Mouse (Mus musculus): ENCODE measurements at regions not wholly inside any gene's neighbourhood (a gene's known extent, or its start where the extent isn't known, plus 50 kb on each side); places are given as distances from the start of the nearest gene placed in this dataset.

DNA sequence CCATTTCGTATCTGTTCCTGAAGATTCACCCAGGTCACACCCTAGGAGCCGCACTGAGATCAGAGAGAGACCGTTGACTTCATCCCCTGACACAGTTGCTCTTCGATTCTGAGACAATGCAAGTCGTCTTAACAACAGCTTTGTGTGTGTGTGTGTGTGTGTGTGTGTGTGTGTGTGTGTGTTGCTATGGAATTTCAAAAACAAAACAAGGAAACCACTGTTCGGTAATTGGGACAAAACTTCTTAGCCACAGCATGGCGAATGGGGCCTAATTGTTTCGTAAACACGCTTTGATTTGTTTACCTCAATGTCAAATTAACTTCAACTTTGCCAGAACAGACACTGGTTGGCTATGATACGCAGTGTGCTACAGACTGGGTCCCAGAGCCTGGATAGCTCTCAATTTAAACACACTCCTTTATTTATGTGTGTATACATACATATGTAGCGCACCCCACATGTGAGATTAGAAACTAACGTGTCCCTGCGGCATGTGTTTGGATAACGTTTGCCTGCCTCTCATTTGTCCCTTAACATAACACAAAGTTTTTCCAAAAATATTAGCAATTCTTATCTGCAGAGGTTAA lies 176.1 kb upstream of the Spred2 start:
- DNase-seq (ENCODE audit: low spot score) = no peak

DNA sequence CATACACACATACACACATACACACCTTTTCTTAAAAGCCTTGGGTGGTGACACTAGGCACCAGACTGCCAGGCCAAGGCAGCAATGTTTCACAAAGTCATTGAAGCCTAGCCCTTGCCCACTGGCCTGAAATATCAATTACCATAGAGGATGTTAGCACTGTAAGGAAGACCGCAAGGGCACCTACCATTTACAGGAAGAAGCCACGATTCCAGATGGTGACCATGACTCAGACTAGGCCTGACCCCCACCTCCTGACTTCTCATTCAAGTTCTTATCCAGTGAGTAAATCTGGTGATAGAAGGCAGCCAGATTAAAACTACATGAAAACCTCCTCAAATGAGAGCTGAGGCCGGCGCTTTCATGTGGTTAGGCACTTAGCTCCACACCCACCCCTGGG lies 165.3 kb upstream of the Spred2 start:
- DNase-seq (ENCODE audit: low spot score) = no peak

DNA sequence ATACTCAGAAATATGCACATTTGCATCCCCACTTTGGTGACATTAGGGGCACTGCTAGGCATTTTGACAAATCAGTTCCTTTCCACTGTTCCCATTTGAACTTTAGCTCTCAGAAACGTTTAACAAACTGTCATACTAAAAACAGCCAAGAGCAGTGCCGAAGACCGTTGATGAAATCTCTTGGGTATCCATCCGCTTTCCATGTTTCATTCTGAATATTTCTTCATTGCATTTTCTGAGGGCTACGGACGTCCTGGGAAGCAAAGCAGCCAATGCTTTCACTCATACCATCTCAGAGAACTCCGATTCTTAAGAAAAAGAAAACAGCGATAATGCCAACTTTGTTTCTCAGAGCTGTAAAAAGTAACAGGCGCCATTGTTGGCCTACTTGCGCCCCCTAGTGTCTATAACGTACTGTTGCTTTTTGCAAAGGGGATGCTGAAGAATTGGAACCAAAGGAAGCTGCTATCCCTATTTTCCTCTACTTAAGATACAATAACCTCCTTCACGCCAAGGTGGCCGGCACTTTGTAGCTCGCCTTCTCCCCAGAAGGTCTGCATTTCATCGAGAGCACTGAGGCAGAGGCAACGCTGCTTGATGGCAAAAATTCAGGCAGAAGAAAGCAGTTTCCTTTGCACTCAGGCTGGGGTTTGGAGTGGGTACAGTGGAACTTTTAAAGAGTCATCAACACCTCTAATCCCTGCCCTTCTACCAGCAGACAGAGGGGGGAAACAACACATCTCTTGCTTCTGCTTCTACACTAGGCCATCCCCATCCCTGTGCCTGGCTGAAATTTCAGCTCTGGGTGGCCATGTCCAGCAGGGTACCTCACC lies 163.1 kb upstream of the Spred2 start:
- peak; percentile 5 for DNase-seq (ENCODE audit: low spot score)

DNA sequence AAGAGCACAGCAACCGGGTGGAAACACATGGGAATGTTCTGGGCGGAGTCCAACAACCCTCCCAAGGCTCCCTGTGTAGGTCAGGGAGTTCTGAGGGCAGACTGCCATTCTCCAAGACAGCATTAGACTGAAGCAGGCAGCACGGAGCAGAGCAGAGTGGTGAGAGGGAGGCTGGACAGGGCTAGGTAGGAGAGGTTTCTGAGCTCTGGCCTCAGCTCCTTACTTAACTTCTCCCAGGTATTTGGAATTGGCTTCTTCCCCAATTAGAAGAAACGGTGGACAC lies 162.5 kb upstream of the Spred2 start:
- DNase-seq (ENCODE audit: low spot score) = no peak

DNA sequence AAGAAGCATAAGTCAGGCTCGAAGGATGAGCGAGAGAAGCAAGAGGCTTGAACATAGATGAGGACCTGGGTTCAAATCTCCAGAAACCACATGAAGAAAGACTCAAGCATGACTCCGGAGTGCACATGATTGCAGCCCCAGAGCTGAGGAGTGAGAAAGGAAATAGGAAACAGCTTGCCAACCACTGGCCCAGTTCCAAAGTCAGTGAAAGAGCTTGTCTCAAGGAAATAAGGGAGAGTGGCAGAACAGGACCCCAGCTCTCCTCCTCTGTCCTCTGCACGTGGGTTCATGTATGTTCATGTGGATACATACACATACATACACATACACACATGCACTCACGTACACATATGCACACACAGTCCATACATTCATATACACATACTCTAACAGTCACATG lies 156.9 kb upstream of the Spred2 start:
- DNase-seq (ENCODE audit: low spot score) = no peak

DNA sequence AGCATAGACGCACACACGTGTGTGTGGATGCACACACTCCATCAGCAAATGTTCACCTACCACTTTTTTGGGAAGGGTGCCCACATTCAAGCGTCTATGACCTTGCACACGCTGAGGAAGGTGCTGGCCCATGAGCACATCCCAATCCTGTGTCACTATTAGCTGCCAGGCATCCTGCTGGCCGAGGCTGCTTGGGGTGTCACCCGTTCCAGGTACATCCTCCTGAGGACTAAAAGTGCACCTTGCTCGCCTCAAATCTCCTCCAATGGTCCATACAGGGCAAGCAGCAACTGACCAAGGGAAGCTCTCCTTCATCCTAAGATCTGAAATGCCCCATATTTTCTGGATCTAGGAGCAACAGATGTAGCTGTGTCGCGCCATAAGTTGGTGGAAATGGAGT lies 156.3 kb upstream of the Spred2 start:
- no peak for DNase-seq (ENCODE audit: low spot score)

DNA sequence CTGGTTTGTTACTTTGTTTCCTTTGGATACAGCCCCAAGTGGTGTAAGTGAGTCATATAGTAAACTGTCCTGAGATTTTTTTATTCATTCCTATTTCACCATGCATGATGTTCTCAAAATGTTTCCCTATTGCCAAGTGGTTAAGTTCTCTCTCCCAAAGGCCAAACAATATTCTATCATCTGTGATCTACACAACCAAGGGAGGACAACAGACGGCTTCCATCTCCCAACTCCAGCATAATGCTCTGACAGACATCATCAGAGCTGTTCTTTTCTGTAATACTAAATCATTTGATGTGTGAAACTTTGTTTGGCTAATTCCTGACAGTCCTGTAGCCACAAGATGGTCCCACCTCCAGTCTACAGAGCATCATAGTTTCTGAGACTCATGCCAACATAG lies 155.2 kb upstream of the Spred2 start:
- no peak for DNase-seq (ENCODE audit: low spot score)

DNA sequence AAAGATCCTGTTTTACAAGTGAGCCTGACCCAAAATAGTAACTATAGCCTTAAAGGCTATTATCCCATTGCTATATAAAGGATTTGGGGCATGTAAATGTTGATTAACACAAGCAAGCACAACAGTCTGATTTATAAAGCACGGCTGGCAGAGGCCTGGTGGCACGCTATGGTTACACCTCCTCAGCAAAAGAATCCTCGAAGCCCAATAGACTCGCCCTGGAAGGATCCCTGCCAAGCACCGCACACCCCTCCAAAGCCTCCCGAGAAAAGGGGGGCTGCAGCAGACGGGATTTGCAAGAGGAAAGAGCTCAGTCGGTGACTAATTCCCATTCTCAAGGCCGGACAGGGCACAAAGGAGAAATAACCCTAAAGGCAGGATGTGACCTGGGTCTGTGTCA lies 150.2 kb upstream of the Spred2 start:
- DNase-seq (ENCODE audit: low spot score) = no peak

DNA sequence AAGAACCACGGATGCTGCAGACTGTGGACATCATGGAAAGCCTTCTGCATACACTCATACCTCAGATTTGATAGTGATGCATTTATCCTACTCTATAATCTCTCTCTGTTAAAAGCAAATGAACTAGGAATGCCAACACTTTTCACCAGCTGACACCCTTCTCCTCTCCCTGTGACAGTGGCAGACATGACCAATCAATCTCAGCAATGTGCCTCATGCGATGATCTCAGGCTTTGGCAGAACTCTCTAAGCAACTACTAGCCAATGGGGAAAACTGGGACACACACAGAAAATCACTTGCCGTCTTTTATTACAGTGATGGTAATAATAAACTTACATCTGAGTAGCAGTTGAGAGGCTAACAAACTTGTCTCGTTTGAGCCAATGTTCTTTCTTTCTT lies 148.4 kb upstream of the Spred2 start:
- DNase-seq (ENCODE audit: low spot score) = no peak

DNA sequence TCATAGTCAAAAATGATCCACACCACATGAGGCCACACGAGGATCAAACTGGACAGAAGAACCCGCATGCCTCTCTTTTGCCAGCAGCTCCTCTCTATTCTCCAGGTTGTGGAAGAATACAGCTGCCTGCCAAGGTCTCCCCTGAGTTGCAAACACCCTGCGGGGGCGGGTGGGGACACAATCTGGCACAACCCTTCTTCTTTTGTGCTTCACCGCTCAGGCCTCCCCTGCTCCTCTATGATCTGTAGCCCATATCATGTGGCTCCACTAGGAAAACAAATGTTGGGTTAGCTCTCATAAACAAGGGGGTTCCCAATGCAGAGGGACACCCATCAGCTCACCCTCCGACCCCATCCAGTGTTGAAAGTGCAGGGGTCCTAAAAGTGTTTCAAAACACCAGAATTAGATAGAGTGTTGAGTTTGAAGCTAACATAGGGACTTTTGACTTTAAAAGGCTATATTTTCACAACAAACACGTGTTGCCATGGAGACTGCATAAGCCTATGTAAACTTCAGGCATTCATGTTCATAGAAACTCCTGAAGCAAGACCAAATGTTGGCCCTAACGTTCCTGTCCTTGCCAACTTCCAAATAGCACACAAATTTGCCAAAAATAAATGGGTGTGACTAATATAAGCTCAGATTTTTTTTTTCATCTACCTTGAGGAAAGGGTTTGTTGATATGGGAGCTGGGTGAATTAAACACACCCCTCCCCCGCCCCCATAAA lies 147.5 kb upstream of the Spred2 start:
- DNase-seq (ENCODE audit: low spot score) = no peak

DNA sequence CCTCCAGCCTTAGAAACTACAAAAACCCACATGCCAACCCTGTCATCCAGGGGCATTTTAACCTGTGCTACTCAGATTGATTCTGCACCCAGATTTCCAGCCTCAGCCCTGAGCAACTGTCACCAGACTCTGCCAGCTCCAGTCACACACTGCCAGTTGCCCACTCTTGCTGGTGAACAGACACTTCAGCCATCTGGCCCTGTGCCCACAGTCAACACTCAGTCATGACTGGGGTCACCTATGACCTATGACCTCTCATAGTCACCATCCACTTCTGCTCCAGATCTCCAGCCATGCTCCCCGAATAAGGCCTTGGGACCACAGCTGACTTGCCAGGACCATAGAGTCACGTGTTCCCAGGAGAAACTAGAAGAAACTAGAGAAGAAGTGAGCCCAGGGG lies 146.0 kb upstream of the Spred2 start:
- no peak for DNase-seq (ENCODE audit: low spot score)

DNA sequence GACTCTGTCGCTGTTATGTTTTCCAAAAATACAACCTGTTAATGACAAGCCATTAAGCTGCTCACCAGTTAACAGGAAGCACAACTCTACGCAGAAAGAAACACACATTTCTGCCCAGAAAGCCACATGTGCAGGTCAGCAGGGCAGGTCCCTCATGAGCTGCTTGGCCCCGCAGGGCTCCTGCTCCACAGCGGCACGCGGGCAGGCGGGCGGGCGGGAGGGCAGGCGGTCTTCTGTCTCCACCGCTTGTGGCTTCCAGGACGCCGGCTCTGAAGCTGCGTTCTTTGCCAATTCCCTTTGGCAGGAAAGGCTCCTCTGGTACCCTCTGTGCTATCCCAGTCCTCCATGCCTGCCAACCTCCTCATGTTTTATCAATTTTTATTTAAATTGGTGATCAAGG lies 139.1 kb upstream of the Spred2 start:
- no peak for DNase-seq (ENCODE audit: low spot score)

DNA sequence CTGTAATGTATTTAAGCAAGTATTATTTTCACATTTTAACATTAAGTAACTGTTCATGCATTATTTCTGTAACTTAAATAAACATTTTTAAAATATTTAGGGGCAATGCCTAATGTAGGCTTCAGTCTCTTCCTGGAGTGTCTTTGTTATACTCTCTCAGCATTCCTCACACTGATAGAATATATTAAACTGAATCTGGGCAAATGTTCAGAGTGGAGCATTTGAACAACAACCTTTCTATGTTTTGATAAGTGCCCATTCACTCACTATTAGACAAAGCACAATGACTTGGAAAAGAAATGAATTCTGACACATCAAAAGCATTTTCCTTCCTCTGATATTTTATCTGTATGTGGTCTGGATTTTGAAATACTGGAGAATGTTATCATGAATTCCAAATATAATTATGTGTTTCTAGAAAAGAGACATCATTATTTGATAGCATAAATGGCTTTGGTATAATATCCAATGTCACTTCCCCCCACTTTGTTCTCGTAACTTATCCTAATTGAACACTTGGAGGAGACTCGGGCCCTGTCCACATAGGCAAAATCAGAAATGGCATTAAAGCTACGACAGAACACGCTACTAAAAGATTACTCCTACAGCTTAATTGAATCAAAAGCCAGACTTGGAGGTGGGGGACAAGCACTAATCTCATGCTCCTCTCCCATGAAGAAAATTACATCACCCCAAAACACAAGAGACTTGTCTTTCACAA lies 127.1 kb upstream of the Spred2 start:
- DNase-seq (ENCODE audit: low spot score) = no peak

DNA sequence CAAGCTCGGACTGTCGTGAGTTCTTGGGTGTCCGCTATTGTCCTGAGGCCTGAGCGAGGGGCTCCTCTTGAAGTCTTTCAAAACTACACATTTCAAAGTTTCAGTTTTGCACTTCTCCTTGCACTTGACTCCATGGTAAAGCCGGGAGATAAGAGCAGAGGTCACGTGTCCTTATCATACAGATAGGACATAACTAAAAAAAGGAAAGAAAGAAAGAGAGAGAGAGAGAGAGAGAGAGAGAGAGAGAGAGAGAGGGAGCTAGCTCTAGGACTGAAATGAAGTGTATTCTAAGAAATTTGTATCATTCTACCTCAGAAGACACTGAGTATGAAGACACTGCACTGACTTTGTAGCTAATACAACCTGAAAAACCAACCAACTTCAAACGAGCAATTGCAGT lies 114.8 kb upstream of the Spred2 start:
- DNase-seq (ENCODE audit: low spot score) = no peak

DNA sequence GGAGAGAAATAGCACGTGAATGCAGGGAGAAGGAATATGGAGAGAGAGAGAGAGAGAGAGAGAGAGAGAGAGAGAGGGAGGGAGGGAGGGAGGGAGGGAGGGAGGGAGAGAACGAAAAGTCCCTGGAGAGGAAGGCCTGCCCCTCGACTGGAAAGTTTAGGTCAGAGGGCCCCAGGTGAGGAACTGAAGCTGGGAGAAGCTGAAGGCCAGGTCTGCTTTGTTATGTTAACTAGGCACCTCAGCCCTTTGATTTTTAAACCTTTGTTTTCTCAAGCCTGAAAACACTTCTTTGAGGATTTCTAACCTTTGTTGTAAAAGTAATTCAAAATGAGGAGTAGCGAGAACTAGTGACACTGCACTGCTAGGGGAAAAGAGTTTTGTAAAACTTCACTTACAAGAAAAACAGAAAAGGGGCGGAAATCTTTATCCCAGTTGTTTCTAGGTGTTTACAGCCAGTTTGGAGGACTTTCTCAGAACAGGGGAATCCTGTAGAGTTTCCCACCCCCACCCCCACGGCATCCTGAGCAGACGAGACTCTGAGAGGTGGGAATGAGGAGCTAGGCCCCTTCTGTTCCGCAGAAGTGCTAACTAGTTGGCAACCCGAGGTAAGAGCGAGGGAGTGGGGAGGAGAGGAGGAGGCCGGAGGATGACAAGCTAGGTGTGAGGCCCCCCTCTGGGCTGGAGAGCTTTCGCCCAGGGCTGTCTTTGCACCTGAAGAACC lies 112.7 kb upstream of the Spred2 start:
- no peak for DNase-seq (ENCODE audit: low spot score)

DNA sequence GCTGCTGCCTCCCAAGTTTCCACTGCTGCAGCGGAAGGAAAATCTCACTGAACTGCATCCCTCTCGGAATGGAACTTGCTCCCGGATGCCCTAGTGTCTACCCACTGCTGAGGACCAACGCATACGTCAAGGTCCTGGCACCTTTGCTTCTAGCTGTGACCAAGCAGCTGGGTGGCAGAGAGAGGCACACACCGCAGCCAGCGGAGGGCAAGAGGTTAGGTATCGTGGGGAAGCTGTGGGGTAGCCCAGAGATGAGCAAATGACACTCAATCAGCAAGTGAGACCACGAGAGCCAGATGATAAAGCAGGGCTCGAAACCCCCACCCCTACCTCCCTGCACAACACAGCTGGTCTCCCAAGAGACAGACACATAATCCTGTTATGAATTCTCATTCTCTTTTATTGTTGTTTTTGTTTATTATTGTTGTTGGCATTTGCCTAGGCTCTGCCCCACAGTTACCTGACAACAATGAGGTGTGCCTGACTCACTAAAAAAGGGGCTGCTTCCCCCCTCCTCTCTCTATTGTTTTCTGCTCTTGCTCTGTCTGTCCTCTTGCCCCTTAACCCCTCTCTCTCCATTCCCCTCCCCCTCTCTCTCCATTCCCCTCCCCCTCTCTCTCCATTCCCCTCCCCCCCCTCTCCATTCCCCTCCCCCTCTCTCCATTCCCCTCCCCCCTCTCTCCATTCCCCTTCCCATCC lies 112.0 kb upstream of the Spred2 start:
- no peak for DNase-seq (ENCODE audit: low spot score)

DNA sequence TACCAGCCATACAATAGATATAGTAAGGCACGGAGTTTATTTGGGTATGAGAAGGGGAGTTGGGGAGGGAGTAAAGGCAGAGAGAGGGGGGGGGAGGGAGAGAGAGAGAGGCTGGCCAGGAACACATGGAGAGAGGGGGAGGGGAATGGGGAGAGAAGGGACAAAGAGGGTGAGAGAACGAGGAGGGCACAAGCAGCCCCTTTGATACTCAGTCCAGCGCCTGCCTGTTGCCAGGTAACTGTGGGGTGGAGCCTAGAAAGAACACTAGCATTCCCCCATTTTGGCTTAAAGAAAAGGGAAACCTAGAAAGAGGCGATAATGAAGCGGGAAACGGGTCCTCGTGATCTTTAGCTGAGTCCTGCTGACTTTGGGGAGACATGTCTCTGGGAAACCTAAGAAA lies 110.6 kb upstream of the Spred2 start:
- no peak for DNase-seq (ENCODE audit: low spot score)

DNA sequence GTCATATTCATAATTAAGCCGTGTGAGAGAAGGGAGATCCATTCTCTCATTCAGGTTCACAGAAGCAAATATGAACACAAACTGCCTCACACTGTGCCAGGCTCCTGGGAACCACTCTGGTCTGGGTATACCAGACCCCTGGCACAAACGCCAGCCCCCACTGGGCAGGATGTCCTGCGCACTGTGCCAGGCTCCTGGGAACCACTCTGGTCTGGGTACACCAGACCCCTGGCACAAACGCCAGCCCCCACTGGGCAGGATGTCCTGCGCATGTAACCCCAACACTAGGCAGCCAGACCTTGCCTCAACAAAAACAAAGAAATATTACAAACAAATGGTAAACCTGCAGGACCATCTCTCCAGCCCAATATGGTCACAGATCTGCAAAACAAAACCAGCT lies 101.2 kb upstream of the Spred2 start:
- DNase-seq (ENCODE audit: low spot score) = no peak

DNA sequence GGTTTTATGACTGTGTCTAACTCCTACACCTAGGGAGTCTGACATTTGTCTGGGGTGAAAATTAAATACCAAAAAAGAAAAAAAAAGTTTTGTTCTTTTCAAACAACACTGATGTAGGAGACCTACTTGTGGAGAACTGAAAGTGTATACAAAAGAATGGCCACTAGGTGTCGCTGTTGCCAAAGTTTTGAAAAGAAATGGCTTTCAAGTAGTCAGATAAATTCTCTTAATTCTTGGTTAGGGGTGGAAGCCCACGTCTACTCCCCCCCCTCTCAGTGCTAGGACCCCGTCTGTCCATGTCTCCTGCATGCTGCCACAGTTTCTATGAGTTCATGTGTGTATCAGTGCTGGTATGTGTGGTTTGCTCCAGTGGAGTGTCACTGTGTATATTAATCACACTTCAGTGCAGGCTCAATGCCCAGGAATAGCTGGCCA lies 100.7 kb upstream of the Spred2 start:
- DNase-seq (ENCODE audit: low spot score) = peak; percentile 60

DNA sequence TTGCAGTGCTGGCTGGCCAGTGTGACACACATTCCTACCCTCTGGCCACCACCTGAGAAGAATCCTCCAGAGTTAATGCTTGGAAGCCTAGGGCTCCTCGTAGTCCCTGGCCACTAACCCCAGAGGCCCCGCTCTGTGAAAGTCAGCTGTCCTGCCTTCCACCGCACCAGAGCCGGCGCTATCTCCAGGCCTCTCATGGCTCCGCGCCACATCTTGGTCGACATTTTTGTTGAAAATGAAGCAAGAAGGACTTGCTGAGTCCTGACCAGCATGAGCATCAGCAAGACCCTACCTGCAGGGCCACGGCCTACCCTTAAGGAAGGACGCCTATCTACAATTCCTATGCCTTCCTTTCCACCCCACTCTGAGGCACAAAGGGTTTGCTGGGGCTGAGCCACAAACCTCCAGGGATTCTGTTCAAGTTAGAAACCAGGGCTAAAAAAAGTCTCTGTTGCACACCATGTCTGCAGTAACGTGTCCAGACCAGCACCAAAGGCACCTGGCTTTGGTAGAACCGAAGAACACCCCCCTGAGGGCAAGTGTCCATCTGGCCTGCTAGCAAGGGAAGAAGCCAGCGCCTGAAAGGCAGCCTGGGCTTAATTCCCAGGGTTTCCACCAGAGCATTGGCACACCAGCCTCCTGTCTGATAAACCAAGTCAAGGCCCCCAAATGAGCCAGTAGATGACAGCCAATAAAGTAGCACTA lies 97.5 kb upstream of the Spred2 start:
- no peak for DNase-seq (ENCODE audit: low spot score)

DNA sequence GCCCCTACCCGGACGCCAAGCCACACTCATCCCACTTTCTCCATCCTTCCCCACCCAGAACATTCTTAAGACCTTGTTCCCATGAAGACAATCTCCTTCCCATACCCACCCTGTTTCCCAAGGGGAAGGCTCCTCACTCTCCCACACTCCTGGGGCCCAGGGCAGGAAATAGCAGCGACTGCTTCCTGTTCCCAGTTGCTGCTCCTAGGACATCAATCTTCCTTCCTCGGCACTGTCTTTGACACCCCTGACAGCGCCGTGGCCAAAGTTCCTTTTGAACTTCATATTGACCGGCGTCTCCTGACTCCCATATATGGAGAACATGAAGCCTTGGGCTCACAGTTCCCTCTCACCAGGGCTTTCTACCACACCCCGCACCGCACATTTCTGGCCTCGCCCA lies 96.2 kb upstream of the Spred2 start:
- no peak for DNase-seq (ENCODE audit: low spot score)

All from T-cell, adult 2 months (primary cell).